Mouse (Mus musculus): ENCODE measurements around the gene Cyld. TPM values are rescaled to one million over a fixed set of nuclear protein-coding genes. Genes with fewer than 3 reads are reported as not detected.
"Not testable (repeated sequence)": the region's sequence is repeated elsewhere in the genome, so short reads cannot be mapped to it uniquely, and the experiment has no call there.

Cyld gene
- polyA plus RNA-seq, 1 experiment from 2014 or later = 12.0 TPM

- no peak overlapping the region for H3K27ac ChIP-seq (ENCODE audit: poor library complexity, severe bottlenecking)
- peaks cover 5% of the 10 kb centered on the region; the same call in 1 of the 2 replicates for H3K27me3 ChIP-seq (replicated peaks)
- no peaks in the 10 kb centered on the region for H3K36me3 ChIP-seq
- H3K4me1 ChIP-seq (replicated peaks) = 0 out of 2 replicates have a peak, but pooled peaks cover 5% of the 10 kb centered on the region
- ATAC-seq (ENCODE audit: insufficient number of reproducible peaks, low FRiP score) = no peak; the same call in 1 of the 2 replicates
- peak overlapping the region; percentile 51 for H3K4me2 ChIP-seq
- H3K4me3 ChIP-seq = peak overlapping the region; percentile 8; the same call in 1 of the 2 replicates
- no peaks in the 10 kb centered on the region for H3K9me3 ChIP-seq (replicated peaks)
- H3K9ac ChIP-seq = no peak overlapping the region
- WGBS = 3% methylated on average over 14 of the region's 14 CpGs
Observed at GRCm38 (mm10) chr8:88755175-88755791, 58.5 kb downstream of the Cyld start.

DNA sequence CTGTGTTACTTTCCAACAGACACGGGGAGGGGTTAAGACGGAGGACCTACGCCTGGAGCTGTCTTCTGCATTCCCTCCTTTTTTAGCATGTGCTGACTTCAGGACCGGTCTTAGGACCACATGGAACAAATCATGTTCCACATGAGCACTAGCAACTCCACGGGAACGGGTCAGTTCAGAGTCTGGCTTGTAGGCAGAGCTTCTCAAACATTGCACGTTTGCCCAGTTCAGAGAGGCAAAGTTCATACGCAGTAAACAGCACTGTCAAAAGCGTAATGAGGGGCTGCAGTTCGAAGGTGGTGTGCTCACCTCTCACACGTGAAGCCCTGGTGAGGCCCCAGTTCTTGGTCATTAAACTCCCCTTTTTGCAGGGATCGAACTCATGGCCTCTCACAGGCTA, 65.2 kb downstream of the Cyld start:
- no peaks in the 10 kb centered on the region for H3K4me1 ChIP-seq (replicated peaks)
- H3K4me3 ChIP-seq = no peak overlapping the region
- H3K9me3 ChIP-seq (replicated peaks) = no peaks in the 10 kb centered on the region
- 79% methylated on average over 12 of the region's 12 CpGs for WGBS
- no peaks in the 10 kb centered on the region for H3K36me3 ChIP-seq
- no peaks in the 10 kb centered on the region; the same call in 1 of the 2 replicates for H3K27me3 ChIP-seq (replicated peaks)
- H3K4me2 ChIP-seq = no peak overlapping the region
- no peak for ATAC-seq (ENCODE audit: insufficient number of reproducible peaks, low FRiP score)
- no peak overlapping the region for H3K27ac ChIP-seq (ENCODE audit: poor library complexity, severe bottlenecking)
- H3K9ac ChIP-seq = no peak overlapping the region

DNA sequence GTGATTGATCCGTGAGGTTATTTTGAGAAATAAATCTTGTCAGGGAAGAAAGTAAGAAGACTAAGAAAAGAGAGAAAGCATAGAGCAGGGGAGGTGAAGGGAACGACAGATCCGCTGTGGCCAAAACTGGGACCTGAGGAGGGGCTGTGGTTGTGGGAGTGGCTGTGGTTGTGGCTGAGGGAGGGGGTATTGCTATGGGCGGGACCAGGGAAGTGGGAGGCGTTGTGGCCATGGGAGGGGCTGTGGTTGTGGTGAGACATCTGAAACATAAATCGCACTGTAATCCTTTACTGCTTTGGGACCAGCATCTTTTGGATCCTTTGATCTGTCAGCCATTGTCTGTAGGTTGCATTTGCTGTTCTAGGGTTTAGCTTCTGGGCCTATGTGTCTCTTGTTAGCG, 74.4 kb downstream of the Cyld start:
- no peaks in the 10 kb centered on the region for H3K36me3 ChIP-seq
- H3K27me3 ChIP-seq (replicated peaks) = no peaks in the 10 kb centered on the region
- no peak overlapping the region for H3K4me2 ChIP-seq
- no peak for ATAC-seq (ENCODE audit: insufficient number of reproducible peaks, low FRiP score)
- no peak overlapping the region for H3K27ac ChIP-seq (ENCODE audit: poor library complexity, severe bottlenecking)
- no peak overlapping the region for H3K4me3 ChIP-seq
- peaks cover 22% of the 10 kb centered on the region for H3K9me3 ChIP-seq (replicated peaks)
- no peak overlapping the region for H3K9ac ChIP-seq
- WGBS = 71% methylated on average over 7 of the region's 7 CpGs
- no peaks in the 10 kb centered on the region for H3K4me1 ChIP-seq (replicated peaks)

- H3K4me2 ChIP-seq = no peak overlapping the region
- H3K27me3 ChIP-seq (replicated peaks) = no peaks in the 10 kb centered on the region
- no peak overlapping the region for H3K27ac ChIP-seq (ENCODE audit: poor library complexity, severe bottlenecking)
- H3K9me3 ChIP-seq (replicated peaks) = peaks cover 9% of the 10 kb centered on the region
- no peaks in the 10 kb centered on the region for H3K36me3 ChIP-seq
- peaks cover 6% of the 10 kb centered on the region for H3K4me1 ChIP-seq (replicated peaks)
- WGBS = 56% methylated on average over 19 of the region's 19 CpGs
- H3K4me3 ChIP-seq = no peak overlapping the region
- no peak for ATAC-seq (ENCODE audit: insufficient number of reproducible peaks, low FRiP score)
- no peak overlapping the region for H3K9ac ChIP-seq
Observed at GRCm38 (mm10) chr8:88774593-88775297, 77.9 kb downstream of the Cyld start.

DNA sequence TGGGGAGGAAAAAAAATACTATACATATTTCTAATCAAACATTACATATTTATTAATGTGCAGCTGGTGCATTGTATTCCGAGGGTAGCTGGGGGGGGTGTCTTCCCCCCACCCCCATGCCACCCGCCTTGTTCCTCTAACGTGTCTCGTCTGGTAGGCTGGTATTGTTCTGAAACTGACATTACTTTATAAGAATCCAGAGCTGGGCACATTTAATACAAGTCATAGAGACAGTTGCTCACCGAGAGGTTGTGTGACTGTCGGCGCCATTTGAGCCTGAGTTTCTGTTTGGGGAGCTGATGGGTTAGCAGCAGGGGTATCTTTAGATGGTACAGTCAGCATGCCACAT, 78.4 kb downstream of the Cyld start:
- WGBS = 75% methylated on average over 7 of the region's 7 CpGs
- Histone ChIP-seq H3K36me3 (no peaks in the 10 kb centered on the region), H3K27me3 (replicated peaks) (no peaks in the 10 kb centered on the region), H3K4me2 (no peak overlapping the region), H3K4me1 (replicated peaks) (peaks cover 6% of the 10 kb centered on the region), H3K9me3 (replicated peaks) (peaks cover 5% of the 10 kb centered on the region), H3K9ac (no peak overlapping the region), H3K27ac (ENCODE audit: poor library complexity, severe bottlenecking) (no peak overlapping the region), H3K4me3 (no peak overlapping the region)
- no peak for ATAC-seq (ENCODE audit: insufficient number of reproducible peaks, low FRiP score)

DNA sequence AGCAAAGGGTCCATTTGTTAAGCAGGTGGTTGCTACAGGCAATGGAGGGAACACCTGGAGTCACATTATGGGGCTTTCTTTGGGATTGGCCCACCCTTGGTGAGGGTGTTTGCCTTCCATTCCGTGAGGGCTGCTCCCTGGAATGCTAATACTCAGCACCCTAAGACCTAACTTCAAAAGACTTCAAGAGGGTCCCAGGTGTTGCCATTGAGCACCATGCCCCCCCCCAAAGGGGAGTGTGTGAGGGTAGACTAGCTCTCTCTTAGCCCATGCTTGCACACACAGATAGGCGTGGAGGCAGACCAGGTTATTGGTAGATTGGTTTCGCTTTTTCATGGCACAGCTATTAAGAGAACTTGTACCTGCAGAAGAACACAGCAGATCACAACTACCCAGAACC, 83.3 kb downstream of the Cyld start:
- 0 out of 2 replicates have a peak, but pooled peaks cover 8% of the 10 kb centered on the region for H3K27me3 ChIP-seq (replicated peaks)
- 74% methylated on average over 3 of the region's 3 CpGs for WGBS

GRCm38 (mm10) chr8:88781283-88781682, 84.5 kb downstream of the Cyld start:
- WGBS = 74% methylated on average over 5 of the region's 5 CpGs
- no peak overlapping the region for H3K27ac ChIP-seq (ENCODE audit: poor library complexity, severe bottlenecking)
- no peaks in the 10 kb centered on the region for H3K9me3 ChIP-seq (replicated peaks)
- no peaks in the 10 kb centered on the region for H3K36me3 ChIP-seq
- H3K4me1 ChIP-seq (replicated peaks) = peaks cover 6% of the 10 kb centered on the region
- H3K4me3 ChIP-seq = no peak overlapping the region
- H3K27me3 ChIP-seq (replicated peaks) = 0 out of 2 replicates have a peak, but pooled peaks cover 8% of the 10 kb centered on the region
- no peak for ATAC-seq (ENCODE audit: insufficient number of reproducible peaks, low FRiP score)
- no peak overlapping the region for H3K4me2 ChIP-seq
- H3K9ac ChIP-seq = no peak overlapping the region

More for the DNA sequence above, 83.3 kb downstream of the Cyld start:
- no peak for ATAC-seq (ENCODE audit: insufficient number of reproducible peaks, low FRiP score)
- Histone ChIP-seq H3K4me3 (no peak overlapping the region), H3K9me3 (replicated peaks) (no peaks in the 10 kb centered on the region), H3K9ac (no peak overlapping the region), H3K4me2 (no peak overlapping the region), H3K36me3 (no peaks in the 10 kb centered on the region), H3K4me1 (replicated peaks) (peaks cover 6% of the 10 kb centered on the region), H3K27ac (ENCODE audit: poor library complexity, severe bottlenecking) (no peak overlapping the region)

DNA sequence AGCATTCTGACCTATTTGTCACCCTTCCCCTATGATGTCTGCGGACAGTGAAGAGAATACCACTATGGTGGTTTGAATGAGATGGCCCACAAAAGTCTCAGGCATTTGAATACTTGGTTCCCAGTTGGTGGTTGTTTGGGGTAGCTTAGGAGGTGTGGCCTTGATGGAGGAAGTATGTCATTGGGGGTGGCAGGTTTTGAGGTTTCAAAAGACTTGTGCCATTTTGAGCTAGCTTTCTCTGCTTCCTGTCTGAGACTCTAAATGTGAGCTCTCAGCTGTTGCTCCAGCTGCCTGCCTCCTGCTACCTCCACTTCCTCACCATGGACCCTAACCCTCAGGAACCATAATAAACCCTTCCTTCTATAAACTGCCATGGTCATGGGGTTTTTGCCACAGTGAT, 86.9 kb downstream of the Cyld start:
- Histone ChIP-seq H3K27ac (ENCODE audit: poor library complexity, severe bottlenecking) (no peak overlapping the region), H3K9me3 (replicated peaks) (no peaks in the 10 kb centered on the region), H3K27me3 (replicated peaks) (0 out of 2 replicates have a peak, but pooled peaks cover 8% of the 10 kb centered on the region), H3K9ac (no peak overlapping the region), H3K36me3 (no peaks in the 10 kb centered on the region), H3K4me3 (no peak overlapping the region), H3K4me1 (replicated peaks) (peaks cover 6% of the 10 kb centered on the region), H3K4me2 (no peak overlapping the region)
- WGBS = 76% methylated on average over 1 of the region's 1 CpGs
- no peak for ATAC-seq (ENCODE audit: insufficient number of reproducible peaks, low FRiP score)

DNA sequence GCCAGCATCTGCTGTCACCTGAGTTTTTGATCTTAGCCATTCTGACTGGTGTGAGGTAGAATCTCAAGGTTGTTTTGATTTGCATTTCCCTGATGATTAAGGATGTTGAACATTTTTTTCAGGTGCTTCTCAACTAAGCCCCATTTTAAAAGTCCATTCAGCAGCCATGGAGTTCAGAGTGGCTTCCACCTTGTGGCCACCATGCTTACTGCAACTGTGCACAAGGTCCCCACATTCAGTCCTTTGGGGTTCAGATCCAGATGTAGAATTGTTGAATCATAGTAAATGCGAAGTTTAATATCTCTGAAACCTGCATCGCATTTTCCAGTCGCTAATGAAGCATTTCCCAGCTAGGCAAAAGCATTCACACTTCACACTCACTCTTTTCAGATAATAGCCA, 91.5 kb downstream of the Cyld start:
- not testable (repeated sequence) for H3K27ac ChIP-seq (ENCODE audit: poor library complexity, severe bottlenecking); H3K27me3 ChIP-seq (replicated peaks); H3K9me3 ChIP-seq (replicated peaks); H3K4me2 ChIP-seq; H3K36me3 ChIP-seq; H3K9ac ChIP-seq; H3K4me1 ChIP-seq (replicated peaks); ATAC-seq (ENCODE audit: insufficient number of reproducible peaks, low FRiP score); H3K4me3 ChIP-seq
- 52% methylated on average over 3 of the region's 3 CpGs for WGBS

DNA sequence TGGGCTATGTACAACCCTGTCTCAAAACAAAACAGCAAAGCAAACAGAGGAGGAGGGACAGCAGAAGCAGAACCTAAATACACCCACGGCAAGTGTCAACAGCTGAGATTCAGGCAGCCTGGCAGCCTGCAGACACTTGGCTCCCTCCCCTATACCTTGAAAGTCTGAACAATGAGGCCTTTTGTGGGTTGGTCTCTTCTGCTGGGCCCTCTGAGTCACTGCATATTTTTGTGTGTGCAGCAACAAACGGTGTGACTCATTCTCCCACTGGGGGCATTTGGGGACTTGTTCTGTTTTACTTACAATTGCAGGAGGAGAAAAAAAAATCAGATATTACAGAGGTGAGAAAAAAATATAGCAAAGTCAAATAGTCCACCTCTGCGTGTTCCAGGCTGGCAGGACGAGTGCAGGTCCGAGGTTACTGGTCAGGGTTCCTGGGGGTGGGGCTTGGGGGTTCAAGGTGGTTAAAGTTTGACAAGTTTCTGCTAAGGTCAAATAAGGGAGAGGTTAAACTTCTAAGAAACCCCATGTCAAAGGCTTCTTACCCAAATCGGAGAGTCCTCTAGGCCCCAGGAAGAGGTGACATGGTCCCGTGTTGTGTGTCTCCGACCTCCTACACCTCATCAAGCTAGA, 96.0 kb downstream of the Cyld start:
- no peak overlapping the region for H3K4me2 ChIP-seq
- 0 out of 2 replicates have a peak, but pooled peaks cover 3% of the 10 kb centered on the region for H3K4me1 ChIP-seq (replicated peaks)
- WGBS = 69% methylated on average over 8 of the region's 8 CpGs
- no peak overlapping the region for H3K27ac ChIP-seq (ENCODE audit: poor library complexity, severe bottlenecking)
- no peak for ATAC-seq (ENCODE audit: insufficient number of reproducible peaks, low FRiP score)
- H3K36me3 ChIP-seq = no peaks in the 10 kb centered on the region
- 0 out of 2 replicates have a peak, but pooled peaks cover 5% of the 10 kb centered on the region for H3K27me3 ChIP-seq (replicated peaks)
- no peak overlapping the region for H3K4me3 ChIP-seq
- H3K9me3 ChIP-seq (replicated peaks) = no peaks in the 10 kb centered on the region
- no peak overlapping the region for H3K9ac ChIP-seq

DNA sequence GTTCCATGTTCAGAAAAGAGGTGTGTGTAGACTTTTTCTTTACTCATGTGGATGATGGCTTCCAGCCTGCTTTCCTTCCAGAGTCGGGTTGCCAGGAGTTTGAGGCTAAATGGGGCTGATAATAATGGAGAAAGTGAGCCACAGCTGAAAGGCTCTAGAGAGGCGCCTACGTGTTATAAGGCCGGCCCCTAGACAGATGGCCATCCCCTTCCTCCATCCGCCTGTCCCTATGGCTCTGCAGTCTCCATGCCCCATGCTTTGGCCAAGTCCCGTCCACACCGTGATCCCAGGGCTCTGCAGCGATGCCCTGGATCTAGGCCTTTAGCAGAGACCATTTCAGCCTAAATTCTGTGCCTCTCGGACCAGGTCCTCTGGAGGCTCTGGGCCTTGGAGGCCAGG, 96.5 kb downstream of the Cyld start:
- no peaks in the 10 kb centered on the region for H3K36me3 ChIP-seq
- 0 out of 2 replicates have a peak, but pooled peaks cover 3% of the 10 kb centered on the region for H3K4me1 ChIP-seq (replicated peaks)
- H3K9me3 ChIP-seq (replicated peaks) = no peaks in the 10 kb centered on the region
- no peak overlapping the region for H3K9ac ChIP-seq
- no peak overlapping the region for H3K4me2 ChIP-seq
- no peak overlapping the region for H3K4me3 ChIP-seq
- H3K27ac ChIP-seq (ENCODE audit: poor library complexity, severe bottlenecking) = no peak overlapping the region
- ATAC-seq (ENCODE audit: insufficient number of reproducible peaks, low FRiP score) = no peak
- WGBS = 83% methylated on average over 9 of the region's 9 CpGs
- H3K27me3 ChIP-seq (replicated peaks) = 0 out of 2 replicates have a peak, but pooled peaks cover 5% of the 10 kb centered on the region
